Mouse (Mus musculus) forebrain, embryonic 11.5 days (tissue): ENCODE results near the gene Gsc2. TPM values are rescaled to one million over a fixed set of nuclear protein-coding genes. Genes with fewer than 3 reads are reported as not detected.

Experiments used
- ATAC-seq: fragments of 200-750 bp; cut with Nextera tagmentation; replicated peaks from 2 replicates; pipeline ENCODE4 v1.8.0; 2017; ENCODE audit warnings: moderate TSS enrichment; ENCODE audit not compliant: low FRiP score
- DNase-seq: peaks from one replicate; pipeline ENCODE4 v3.0.0-alpha.2; 2017; ENCODE audit warnings: low spot score
- H3K27ac ChIP-seq: fragments of 300-500 bp; sonication (generic); 2 replicates; pipeline ENCODE4 v1.5.1; 2014; ENCODE audit warnings: low read depth, low read length
- H3K27me3 ChIP-seq: fragments of 300-500 bp; sonication (generic); 2 replicates; pipeline ENCODE4 v1.6.1; 2014; ENCODE audit warnings: mild to moderate bottlenecking, low read length, mixed read lengths; ENCODE audit not compliant: control insufficient read depth, insufficient read depth
- H3K36me3 ChIP-seq: fragments of 300-500 bp; sonication (generic); 2 replicates; pipeline ENCODE4 v1.6.1; 2014; ENCODE audit warnings: mild to moderate bottlenecking, low read length, moderate library complexity, mixed read lengths; ENCODE audit not compliant: control insufficient read depth, insufficient read depth
- H3K4me1 ChIP-seq: fragments of 300-500 bp; sonication (generic); replicated peaks from 2 replicates; pipeline ENCODE4 v1.6.1; 2014; ENCODE audit warnings: low read length, mixed read lengths; ENCODE audit not compliant: control insufficient read depth, insufficient read depth
- H3K4me2 ChIP-seq: fragments of 300-500 bp; sonication (generic); 2 replicates; pipeline ENCODE4 v1.6.1; 2014; ENCODE audit warnings: low read depth, mild to moderate bottlenecking, low read length, moderate library complexity, mixed read lengths; ENCODE audit not compliant: severe bottlenecking
- H3K4me3 ChIP-seq: fragments of 300-500 bp; sonication (generic); 2 replicates; pipeline ENCODE4 v1.5.1; 2014; ENCODE audit warnings: low read depth, low read length
- H3K9ac ChIP-seq: fragments of 300-500 bp; sonication (generic); 2 replicates; pipeline ENCODE4 v1.6.1; 2014; ENCODE audit warnings: low read length
- H3K9me3 ChIP-seq: fragments of 300-500 bp; sonication (generic); 2 replicates; pipeline ENCODE4 v1.6.1; 2016; ENCODE audit warnings: low read length, mixed read lengths; ENCODE audit not compliant: control insufficient read depth
- WGBS: fragments of 180-500 bp; shearing (Covaris S2); extraction: QIAGEN DNeasy Blood & Tissue Kit; methylation state at CpG from one replicate; pipeline ENCODE4 v1.1.7; 2014; 5-methylcytosine and 5-hydroxymethylcytosine counted together
- polyA plus RNA-seq: library from polyadenylated mRNA; unstranded; fragments of >200 nt; fragmentation: Nextera tagmentation; extraction: Ambion mirVana; gene quantifications from 2 replicates; pipeline ENCODE4 v1.2.1, GENCODE M21; 2014

Gsc2 gene
- polyA plus RNA-seq, 1 experiment from 2014 or later = not detected

- Histone ChIP-seq H3K27ac (no peak within 1 kb of the TSS), H3K4me3 (no peak within 1 kb of the TSS), H3K9ac (no peak within 1 kb of the TSS), H3K4me2 (no peak within 1 kb of the TSS), H3K9me3 (no peaks in the 10 kb centered on the region), H3K36me3 (peaks cover 16% of the 10 kb centered on the region; the same call in 1 of the 2 replicates), H3K27me3 (no peaks in the 10 kb centered on the region), H3K4me1 (no peaks in the 10 kb centered on the region)
- 92% methylated on average over 14 of the region's 14 CpGs for WGBS
- no peak for ATAC-seq
- peak; percentile 38 for DNase-seq
Observed at GRCm38 (mm10) chr16:17898462-17898861, 16.4 kb downstream of the Gsc2 start, which contains the start of the genes Dgcr2 and Tssk2. Gene Dgcr2, minus strand, starts transcription at chr16:17898562. Gene Tssk2, plus strand, starts transcription at chr16:17898637.

- Histone ChIP-seq H3K4me2 (no peak overlapping the region), H3K27ac (no peak overlapping the region), H3K4me1 (no peaks in the 10 kb centered on the region), H3K36me3 (peaks cover 3% of the 10 kb centered on the region; the same call in 1 of the 2 replicates), H3K9me3 (no peaks in the 10 kb centered on the region), H3K4me3 (no peak overlapping the region), H3K9ac (no peak overlapping the region), H3K27me3 (no peaks in the 10 kb centered on the region)
- DNase-seq (peak; percentile 27), ATAC-seq (no peak)
Observed at GRCm38 (mm10) chr16:17896091-17896490, 18.8 kb downstream of the Gsc2 start.

DNA sequence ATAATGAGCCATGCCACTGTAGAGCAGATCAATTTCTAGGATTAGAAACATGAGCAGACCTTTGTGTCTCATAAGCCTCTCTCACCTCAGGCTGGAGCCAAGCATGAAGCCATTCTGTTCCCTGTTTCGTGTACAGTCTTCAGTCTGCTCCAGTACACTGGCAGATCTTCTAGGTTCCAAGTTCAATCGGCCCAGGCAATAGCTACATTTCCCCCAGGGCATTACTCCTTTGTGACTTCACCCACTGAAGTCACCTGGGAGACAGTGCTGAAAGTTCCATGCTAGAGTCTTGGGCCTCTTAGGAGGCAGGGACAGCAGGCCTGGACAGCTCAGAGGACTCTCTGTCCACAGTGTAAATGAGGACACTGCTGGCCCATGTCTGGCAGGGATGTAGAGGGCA lies 20.9 kb downstream of the Gsc2 start, which contains the start of gene Tssk1:
Gene Tssk1 (plus strand): TSS at position 301 of the 400 bp plus-strand sequence.
- Histone ChIP-seq H3K4me3 (no peak within 1 kb of the TSS), H3K9ac (no peak within 1 kb of the TSS), H3K27ac (no peak within 1 kb of the TSS), H3K36me3 (no peaks in the 10 kb centered on the region), H3K4me1 (peaks cover 6% of the 10 kb centered on the region; the same call in 1 of the 2 replicates), H3K9me3 (no peaks in the 10 kb centered on the region), H3K4me2 (no peak within 1 kb of the TSS), H3K27me3 (no peaks in the 10 kb centered on the region)
- DNase-seq (no peak), ATAC-seq (no peak)
- WGBS = 84% methylated on average over 2 of the region's 2 CpGs

- H3K36me3 ChIP-seq = no peaks in the 10 kb centered on the region
- no peaks in the 10 kb centered on the region for H3K27me3 ChIP-seq
- DNase-seq (no peak), ATAC-seq (no peak)
- WGBS = 86% methylated on average over 3 of the region's 3 CpGs
- no peaks in the 10 kb centered on the region for H3K9me3 ChIP-seq
- no peak overlapping the region for H3K4me2 ChIP-seq
- H3K4me3 ChIP-seq = no peak overlapping the region
- peaks cover 6% of the 10 kb centered on the region; the same call in 1 of the 2 replicates for H3K4me1 ChIP-seq
- no peak overlapping the region for H3K27ac ChIP-seq
- H3K9ac ChIP-seq = no peak overlapping the region
Observed at GRCm38 (mm10) chr16:17892606-17893005, 22.3 kb downstream of the Gsc2 start.

DNA sequence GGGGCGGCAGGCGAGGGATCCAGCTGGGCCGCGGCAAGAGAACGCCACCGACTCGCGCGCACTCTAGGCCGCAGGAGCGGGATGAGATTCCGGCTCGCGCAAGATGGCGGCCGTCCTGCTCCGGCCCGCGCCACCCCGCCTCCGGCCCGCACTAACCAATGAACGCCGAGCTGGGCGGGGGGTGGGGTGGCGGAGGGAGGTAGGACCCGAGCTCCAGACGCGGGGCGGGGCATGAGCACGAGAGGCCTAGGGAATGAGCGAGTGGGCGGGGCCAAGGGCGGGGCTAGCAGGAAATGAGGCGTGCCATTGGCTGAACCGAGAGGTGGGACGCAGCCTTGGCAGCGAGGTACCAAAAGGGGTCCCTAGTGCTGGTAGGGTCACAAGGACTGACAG lies 23.3 kb downstream of the Gsc2 start, which contains the start of gene Gm20518:
Gene Gm20518 (minus strand): TSS at position 105 of the 393 bp plus-strand sequence.
- H3K4me3 ChIP-seq = peak within 1 kb of the TSS; percentile 94
- H3K4me2 ChIP-seq = peak within 1 kb of the TSS; percentile 85
- WGBS = under 1% methylated on average over 38 of the region's 38 CpGs
- H3K4me1 ChIP-seq = peaks cover 6% of the 10 kb centered on the region; the same call in 1 of the 2 replicates
- no peaks in the 10 kb centered on the region for H3K36me3 ChIP-seq
- no peaks in the 10 kb centered on the region for H3K27me3 ChIP-seq
- DNase-seq = peak; percentile 100
- H3K9me3 ChIP-seq = no peaks in the 10 kb centered on the region
- peak within 1 kb of the TSS; percentile 85 for H3K27ac ChIP-seq
- peak; percentile 98 for ATAC-seq
- peak within 1 kb of the TSS; percentile 98 for H3K9ac ChIP-seq

DNA sequence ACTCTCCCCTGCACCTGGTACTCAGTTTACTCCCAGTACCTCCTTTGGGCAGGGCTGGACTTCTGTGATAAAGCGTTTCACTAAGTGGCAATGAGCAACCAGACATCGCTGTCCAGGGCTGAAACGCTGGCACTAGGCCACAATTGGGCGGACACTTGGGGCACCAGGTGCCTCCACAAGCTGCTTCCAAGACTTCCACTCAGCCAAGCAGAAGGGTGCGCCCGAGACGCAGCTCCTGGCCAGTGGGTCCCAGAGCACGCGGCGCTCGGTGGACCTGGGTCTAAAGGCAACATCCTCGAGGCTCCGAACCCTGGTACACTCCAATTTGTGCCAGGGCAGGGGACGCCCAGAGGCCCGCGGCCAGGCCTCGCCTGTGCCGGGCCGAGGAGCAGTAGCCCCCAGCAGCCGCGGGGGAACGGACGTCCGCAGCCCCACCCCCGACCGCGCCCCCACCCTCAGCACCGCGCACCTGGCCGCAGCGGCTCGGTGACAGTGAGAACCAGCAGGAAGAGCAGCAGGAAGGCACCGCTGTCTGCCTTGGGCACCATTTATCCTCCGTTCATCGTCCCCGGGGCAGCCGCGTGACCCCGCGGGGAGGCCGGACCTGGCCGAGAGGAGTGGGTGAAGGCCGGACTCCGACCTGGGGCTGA lies 23.8 kb downstream of the Gsc2 start:
- peak; percentile 76 for DNase-seq
- H3K27ac ChIP-seq = peak overlapping the region; percentile 85

GRCm38 (mm10) chr16:17890342-17890727 lies 24.5 kb downstream of the Gsc2 start:
- WGBS = 55% methylated on average over 2 of the region's 2 CpGs
- Histone ChIP-seq H3K27ac (no peak overlapping the region), H3K27me3 (no peaks in the 10 kb centered on the region), H3K4me1 (peaks cover 7% of the 10 kb centered on the region; the same call in 1 of the 2 replicates), H3K9me3 (no peaks in the 10 kb centered on the region), H3K4me2 (peak overlapping the region; percentile 85), H3K4me3 (peak overlapping the region; percentile 94), H3K36me3 (no peaks in the 10 kb centered on the region), H3K9ac (peak overlapping the region; percentile 98)
- peak; percentile 44 for DNase-seq
- no peak for ATAC-seq

More for the DNA sequence above, 23.8 kb downstream of the Gsc2 start:
- no peaks in the 10 kb centered on the region for H3K36me3 ChIP-seq
- H3K4me3 ChIP-seq = peak overlapping the region; percentile 94
- H3K4me1 ChIP-seq = peaks cover 7% of the 10 kb centered on the region; the same call in 1 of the 2 replicates
- WGBS = 0% methylated on average over 44 of the region's 44 CpGs
- peak overlapping the region; percentile 85 for H3K4me2 ChIP-seq
- H3K9me3 ChIP-seq = no peaks in the 10 kb centered on the region
- H3K9ac ChIP-seq = peak overlapping the region; percentile 98
- peak; percentile 70 for ATAC-seq
- no peaks in the 10 kb centered on the region for H3K27me3 ChIP-seq

DNA sequence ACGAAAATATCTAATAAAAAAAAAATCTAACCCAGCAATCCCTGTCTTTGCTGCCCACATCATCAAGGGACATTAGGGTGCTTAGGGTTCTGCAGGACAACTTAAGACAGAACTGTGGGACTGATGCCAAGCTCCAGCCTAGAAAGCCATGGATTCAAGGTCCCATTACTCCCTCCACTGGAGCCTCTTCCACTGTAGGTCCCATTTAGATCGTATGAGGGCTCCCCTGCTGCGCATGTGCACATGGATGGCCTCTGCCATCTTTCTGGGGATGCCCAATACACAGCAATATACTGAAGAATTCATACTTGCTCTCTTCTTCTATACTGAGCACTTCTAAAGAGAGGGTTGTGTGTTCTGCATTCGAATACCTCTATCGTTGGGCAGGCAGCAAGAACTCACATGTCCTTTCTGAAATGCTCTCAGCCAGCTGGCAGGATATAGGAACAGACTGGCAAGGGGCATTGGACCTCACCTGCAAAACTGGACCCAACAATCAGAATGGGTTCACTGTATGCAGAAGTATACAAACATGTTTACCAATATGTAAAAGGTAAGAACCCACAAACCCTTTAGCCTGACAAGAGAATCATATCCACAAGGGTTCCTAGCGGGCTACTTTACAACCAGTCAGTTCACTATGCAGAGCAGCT lies 25.0 kb downstream of the Gsc2 start:
- no peaks in the 10 kb centered on the region for H3K36me3 ChIP-seq
- peak overlapping the region; percentile 85 for H3K4me2 ChIP-seq
- ATAC-seq (no peak), DNase-seq (peak; percentile 2)
- 87% methylated on average over 6 of the region's 6 CpGs for WGBS
- peaks cover 7% of the 10 kb centered on the region; the same call in 1 of the 2 replicates for H3K4me1 ChIP-seq
- no peaks in the 10 kb centered on the region for H3K9me3 ChIP-seq
- no peaks in the 10 kb centered on the region for H3K27me3 ChIP-seq
- peak overlapping the region; percentile 98 for H3K9ac ChIP-seq
- no peak overlapping the region for H3K27ac ChIP-seq
- H3K4me3 ChIP-seq = peak overlapping the region; percentile 94; the same call in 1 of the 2 replicates
